Mouse (Mus musculus) layer of hippocampus, adult 9-11 months (tissue): ENCODE data around the gene Rsph6a.
"Not testable (repeated sequence)": the region's sequence is repeated elsewhere in the genome, so short reads cannot be mapped to it uniquely, and the experiment has no call there.

Experiments used
- DNase-seq: peaks from one replicate; pipeline ENCODE4 v3.0.0; 2022

Gene Rsph6a

GRCm38 (mm10) chr7:19048006-19048527 lies 6.4 kb upstream of the Rsph6a start:
- no peak for DNase-seq

GRCm38 (mm10) chr7:19049252-19049651 lies 5.2 kb upstream of the Rsph6a start:
- no peak for DNase-seq

GRCm38 (mm10) chr7:19050172-19050571 lies 4.3 kb upstream of the Rsph6a start:
- DNase-seq = no peak

GRCm38 (mm10) chr7:19051161-19051560 lies 3.3 kb upstream of the Rsph6a start:
- no peak for DNase-seq

GRCm38 (mm10) chr7:19052345-19053135 lies 1.9 kb upstream of the Rsph6a start:
- peak; percentile 88 for DNase-seq

- no peak for DNase-seq
Observed at GRCm38 (mm10) chr7:19053136-19053532, 1.4 kb upstream of the Rsph6a start.

- no peak for DNase-seq
Observed at GRCm38 (mm10) chr7:19054777-19055076, 237 bp downstream of the Rsph6a start.

- DNase-seq = no peak
Observed at GRCm38 (mm10) chr7:19055108-19055507, 618 bp downstream of the Rsph6a start.

- DNase-seq = no peak
Observed at GRCm38 (mm10) chr7:19057405-19057804, 2.9 kb downstream of the Rsph6a start.

GRCm38 (mm10) chr7:19065896-19066295 lies 11.4 kb downstream of the Rsph6a start:
- no peak for DNase-seq

GRCm38 (mm10) chr7:19067063-19067462 lies 12.6 kb downstream of the Rsph6a start:
- DNase-seq = no peak

- DNase-seq = no peak
Observed at GRCm38 (mm10) chr7:19067935-19068334, 13.4 kb downstream of the Rsph6a start.

GRCm38 (mm10) chr7:19068707-19069106 lies 14.2 kb downstream of the Rsph6a start:
- no peak for DNase-seq

- DNase-seq = no peak
Observed at GRCm38 (mm10) chr7:19069500-19069899, 15.0 kb downstream of the Rsph6a start.

GRCm38 (mm10) chr7:19071024-19071423 lies 16.5 kb downstream of the Rsph6a start:
- not testable (repeated sequence) for DNase-seq

- no peak for DNase-seq
Observed at GRCm38 (mm10) chr7:19073504-19073903, 19.0 kb downstream of the Rsph6a start.

- no peak for DNase-seq
Observed at GRCm38 (mm10) chr7:19074494-19074893, 20.0 kb downstream of the Rsph6a start.

- no peak for DNase-seq
Observed at GRCm38 (mm10) chr7:19075231-19075630, 20.7 kb downstream of the Rsph6a start.

GRCm38 (mm10) chr7:19075723-19076585 lies 21.5 kb downstream of the Rsph6a start, which contains the start of gene Dmwd:
Gene Dmwd (plus strand): TSS chr7:19076227.
- peak; percentile 98 for DNase-seq

GRCm38 (mm10) chr7:19076586-19076991 lies 22.1 kb downstream of the Rsph6a start:
- DNase-seq = no peak

- DNase-seq = no peak
Observed at GRCm38 (mm10) chr7:19077761-19078160, 23.3 kb downstream of the Rsph6a start.

- DNase-seq = no peak
Observed at GRCm38 (mm10) chr7:19078732-19079131, 24.2 kb downstream of the Rsph6a start.

- DNase-seq = peak; percentile 63
Observed at GRCm38 (mm10) chr7:19080451-19080950, 26.0 kb downstream of the Rsph6a start.

GRCm38 (mm10) chr7:19082171-19082570 lies 27.7 kb downstream of the Rsph6a start:
- DNase-seq = no peak
